Mouse (Mus musculus) liver, adult 2 months (tissue): ENCODE data around the gene Gse1. TPM values are rescaled to one million over a fixed set of nuclear protein-coding genes. Genes with fewer than 3 reads are reported as not detected.

Experiments used
- DNase-seq: peaks from one replicate; pipeline ENCODE4 v3.0.0-alpha.2; 2011; ENCODE audit warnings: low read depth, low spot score; ENCODE audit errors: extremely low read depth
- H3K27ac ChIP-seq: fragments of 200-500 bp; replicated peaks from 2 replicates; pipeline ENCODE4 v1.5.1; 2012; ENCODE audit warnings: low read depth, mild to moderate bottlenecking, control low read depth, inconsistent platforms, low read length; ENCODE audit not compliant: insufficient read depth
- H3K27me3 ChIP-seq: fragments of 200-500 bp; 2 replicates; pipeline ENCODE4 v1.6.1; 2012; ENCODE audit warnings: mild to moderate bottlenecking, moderate library complexity, low read length, inconsistent platforms; ENCODE audit not compliant: control insufficient read depth, insufficient read depth
- H3K36me3 ChIP-seq: fragments of 200-500 bp; 2 replicates; pipeline ENCODE4 v1.6.1; 2012; ENCODE audit warnings: low read length, inconsistent platforms; ENCODE audit not compliant: control insufficient read depth, insufficient read depth
- H3K4me1 ChIP-seq: fragments of 200-500 bp; 2 replicates; pipeline ENCODE4 v1.6.1; 2011; ENCODE audit warnings: low read length; ENCODE audit not compliant: control insufficient read depth, insufficient read depth
- H3K4me3 ChIP-seq: fragments of 200-500 bp; 2 replicates; pipeline ENCODE4 v1.5.1; 2011; ENCODE audit warnings: low read depth, mild to moderate bottlenecking, control low read depth, low read length, moderate library complexity; ENCODE audit not compliant: insufficient read depth
- H3K79me2 ChIP-seq: fragments of 200-500 bp; 2 replicates; pipeline ENCODE4 v1.6.1; 2012; ENCODE audit warnings: inconsistent platforms, mild to moderate bottlenecking, low read length, moderate library complexity; ENCODE audit not compliant: control insufficient read depth, insufficient read depth
- H3K9ac ChIP-seq: fragments of 200-500 bp; 2 replicates; pipeline ENCODE4 v1.6.1; 2012; ENCODE audit warnings: low read depth, mild to moderate bottlenecking, control low read depth, inconsistent platforms, low read length
- CTCF ChIP-seq: fragments of 200-500 bp; IDR thresholded peaks from 2 replicates; pipeline ENCODE4 v1.5.1; 2011; ENCODE audit warnings: low read depth, low read length, control low read depth
- POLR2A ChIP-seq: fragments of 200-500 bp; IDR thresholded peaks from 2 replicates; pipeline ENCODE4 v1.6.1; 2011; ENCODE audit warnings: low read length, control low read depth; ENCODE audit not compliant: insufficient read depth; ENCODE audit errors: extremely low read depth
- WGBS: fragments of 180-500 bp; shearing (Covaris S2); methylation state at CpG from one replicate; pipeline ENCODE4 v1.1.7; 2018; 5-methylcytosine and 5-hydroxymethylcytosine counted together
- polyA plus RNA-seq: library from polyadenylated mRNA; depleted of rRNA; stranded (reverse); fragments of >200 nt; gene quantifications from 2 replicates; pipeline ENCODE4 v1.2.3, GENCODE M21; 2012
- total RNA-seq: library from RNA; depleted of rRNA; stranded (reverse); fragments of >200 nt; gene quantifications from 2 replicates; pipeline ENCODE4 v1.2.3, GENCODE M21; 2014

Gene Gse1
- total and polyA plus RNA-seq, 2 experiments: 2.6 to 10.0 TPM

GRCm38 (mm10) chr8:120529226-120529625, 301.0 kb downstream of the Gse1 start:
- WGBS: 16% methylated on average over 7 of the region's 7 CpGs
- no peaks in the 10 kb centered on the region for H3K27me3 ChIP-seq
- no peak overlapping the region for H3K27ac ChIP-seq
- H3K36me3 ChIP-seq: no peaks in the 10 kb centered on the region
- H3K79me2 ChIP-seq: peaks cover 8% of the 10 kb centered on the region; the same call in 1 of the 2 replicates
- no peak overlapping the region for H3K9ac ChIP-seq
- DNase-seq: peak; percentile 76
- no peak for TF ChIP-seq POLR2A
- TF ChIP-seq CTCF: no peak
- no peaks in the 10 kb centered on the region for H3K4me1 ChIP-seq
- no peak overlapping the region for H3K4me3 ChIP-seq

GRCm38 (mm10) chr8:120530954-120531656, 302.8 kb downstream of the Gse1 start:
- TF ChIP-seq CTCF: no peak
- DNase-seq: no peak

GRCm38 (mm10) chr8:120531775-120532516, 303.7 kb downstream of the Gse1 start:
- Histone ChIP-seq H3K79me2 (0 out of 2 replicates have a peak, but pooled peaks cover 4% of the 10 kb centered on the region), H3K4me1 (peaks cover 4% of the 10 kb centered on the region; the same call in 1 of the 2 replicates), H3K27me3 (no peaks in the 10 kb centered on the region), H3K36me3 (no peaks in the 10 kb centered on the region), H3K9ac (no peak overlapping the region), H3K4me3 (no peak overlapping the region), H3K27ac (no peak overlapping the region)
- WGBS: 81% methylated on average over 10 of the region's 10 CpGs
- no peak for TF ChIP-seq CTCF
- no peak for TF ChIP-seq POLR2A
- no peak for DNase-seq

More at GRCm38 (mm10) chr8:120530954-120531656, 302.8 kb downstream of the Gse1 start:
- Histone ChIP-seq H3K79me2 (peaks cover 4% of the 10 kb centered on the region; the same call in 1 of the 2 replicates), H3K4me3 (no peak overlapping the region), H3K9ac (no peak overlapping the region), H3K27ac (no peak overlapping the region), H3K27me3 (no peaks in the 10 kb centered on the region), H3K4me1 (no peaks in the 10 kb centered on the region), H3K36me3 (no peaks in the 10 kb centered on the region)
- WGBS: 89% methylated on average over 16 of the region's 16 CpGs

- H3K9ac ChIP-seq: no peak overlapping the region
- H3K27ac ChIP-seq: no peak overlapping the region
- no peak overlapping the region for H3K4me3 ChIP-seq
- DNase-seq: no peak
- no peaks in the 10 kb centered on the region for H3K27me3 ChIP-seq
- H3K79me2 ChIP-seq: no peaks in the 10 kb centered on the region
- peaks cover 4% of the 10 kb centered on the region; the same call in 1 of the 2 replicates for H3K4me1 ChIP-seq
- H3K36me3 ChIP-seq: no peaks in the 10 kb centered on the region
- 78% methylated on average over 29 of the region's 29 CpGs for WGBS
- TF ChIP-seq CTCF: no peak
Observed at GRCm38 (mm10) chr8:120532517-120533215, 304.4 kb downstream of the Gse1 start.

GRCm38 (mm10) chr8:120533380-120533779, 305.1 kb downstream of the Gse1 start:
- H3K9ac ChIP-seq: no peak overlapping the region
- DNase-seq: no peak
- TF ChIP-seq CTCF (no peak), POLR2A (no peak)
- no peak overlapping the region for H3K27ac ChIP-seq
- no peaks in the 10 kb centered on the region for H3K79me2 ChIP-seq
- H3K4me1 ChIP-seq: peaks cover 4% of the 10 kb centered on the region; the same call in 1 of the 2 replicates
- 97% methylated on average over 3 of the region's 3 CpGs for WGBS
- H3K36me3 ChIP-seq: no peaks in the 10 kb centered on the region
- H3K27me3 ChIP-seq: no peaks in the 10 kb centered on the region
- H3K4me3 ChIP-seq: no peak overlapping the region
